Mouse (Mus musculus) kidney, embryonic 16.5 days (tissue): ENCODE data around the gene A930033H14Rik. TPM values are rescaled to one million over a fixed set of nuclear protein-coding genes. Genes with fewer than 3 reads are reported as not detected.

Experiments used
- ATAC-seq: fragments of 200-750 bp; cut with Nextera tagmentation; 2 replicates; pipeline ENCODE4 v1.8.0; 2017; ENCODE audit warnings: moderate TSS enrichment; ENCODE audit not compliant: low FRiP score, low TSS enrichment
- H3K27ac ChIP-seq: fragments of 300-500 bp; sonication (generic); 2 replicates; pipeline ENCODE4 v1.5.1; 2014; ENCODE audit warnings: low read length
- H3K27me3 ChIP-seq: fragments of 300-500 bp; sonication (generic); 2 replicates; pipeline ENCODE4 v1.6.1; 2014; ENCODE audit warnings: low read length, control low read depth, mixed read lengths; ENCODE audit not compliant: insufficient read depth
- H3K36me3 ChIP-seq: fragments of 300-500 bp; sonication (generic); 2 replicates; pipeline ENCODE4 v1.6.1; 2014; ENCODE audit warnings: low read length, control low read depth, mixed read lengths; ENCODE audit not compliant: insufficient read depth
- H3K4me1 ChIP-seq: fragments of 300-500 bp; sonication (generic); 2 replicates; pipeline ENCODE4 v1.6.1; 2014; ENCODE audit warnings: low read length, control low read depth, mixed read lengths; ENCODE audit not compliant: insufficient read depth
- H3K4me2 ChIP-seq: fragments of 300-500 bp; sonication (generic); replicated peaks from 2 replicates; pipeline ENCODE4 v1.6.1; 2014; ENCODE audit warnings: low read depth, low read length
- H3K4me3 ChIP-seq: fragments of 300-500 bp; sonication (generic); 2 replicates; pipeline ENCODE4 v1.5.1; 2014; ENCODE audit warnings: mild to moderate bottlenecking, low read length
- H3K9ac ChIP-seq: fragments of 300-500 bp; sonication (generic); replicated peaks from 2 replicates; pipeline ENCODE4 v1.6.1; 2014; ENCODE audit warnings: low read length
- H3K9me3 ChIP-seq: fragments of 300-500 bp; sonication (generic); 2 replicates; pipeline ENCODE4 v1.6.1; 2016; ENCODE audit warnings: low read length, control low read depth
- whole genome bisulfite sequencing: fragments of 180-500 bp; shearing (Covaris S2); extraction: QIAGEN DNeasy Blood & Tissue Kit; methylation state at CpG from one replicate; pipeline ENCODE4 v1.1.7; 2014; 5-methylcytosine and 5-hydroxymethylcytosine counted together
- polyA plus RNA-seq: library from polyadenylated mRNA; unstranded; fragments of >200 nt; fragmentation: Nextera tagmentation; extraction: Ambion mirVana; gene quantifications from 2 replicates; pipeline ENCODE4 v1.2.1, GENCODE M21; 2015

A930033H14Rik gene
- polyA plus RNA-seq, 1 experiment from 2014 or later: 2.3 TPM

GRCm38 (mm10) chr10:69165125-69165524, 47.8 kb downstream of the A930033H14Rik start:
- Histone ChIP-seq H3K27ac (peak overlapping the region; percentile 90), H3K4me1 (peaks cover 11% of the 10 kb centered on the region), H3K36me3 (no peaks in the 10 kb centered on the region), H3K4me2 (peak overlapping the region; percentile 5; the same call in 1 of the 2 replicates), H3K27me3 (no peaks in the 10 kb centered on the region), H3K4me3 (no peak overlapping the region), H3K9me3 (peaks cover 5% of the 10 kb centered on the region; the same call in 1 of the 2 replicates), H3K9ac (no peak overlapping the region)
- 61% methylated on average over 7 of the region's 7 CpGs for WGBS
- ATAC-seq: no peak

- 80% methylated on average over 5 of the region's 5 CpGs for WGBS
Measured at GRCm38 (mm10) chr10:69163216-69163615, 49.7 kb downstream of the A930033H14Rik start.

GRCm38 (mm10) chr10:69162577-69162976, 50.3 kb downstream of the A930033H14Rik start:
- no peak overlapping the region for H3K9ac ChIP-seq
- H3K27ac ChIP-seq: no peak overlapping the region
- H3K36me3 ChIP-seq: no peaks in the 10 kb centered on the region
- H3K27me3 ChIP-seq: no peaks in the 10 kb centered on the region
- no peak overlapping the region for H3K4me2 ChIP-seq
- H3K4me1 ChIP-seq: peaks cover 11% of the 10 kb centered on the region
- peaks cover 5% of the 10 kb centered on the region; the same call in 1 of the 2 replicates for H3K9me3 ChIP-seq
- 79% methylated on average over 5 of the region's 5 CpGs for WGBS
- H3K4me3 ChIP-seq: no peak overlapping the region
- ATAC-seq: no peak

More at GRCm38 (mm10) chr10:69163216-69163615, 49.7 kb downstream of the A930033H14Rik start:
- Histone ChIP-seq H3K4me1 (peaks cover 11% of the 10 kb centered on the region), H3K4me3 (no peak overlapping the region), H3K9me3 (peaks cover 5% of the 10 kb centered on the region; the same call in 1 of the 2 replicates), H3K9ac (no peak overlapping the region), H3K27me3 (no peaks in the 10 kb centered on the region), H3K36me3 (no peaks in the 10 kb centered on the region), H3K27ac (no peak overlapping the region; the same call in 1 of the 2 replicates), H3K4me2 (no peak overlapping the region)
- no peak for ATAC-seq

- no peaks in the 10 kb centered on the region for H3K27me3 ChIP-seq
- H3K27ac ChIP-seq: peak overlapping the region; percentile 27; the same call in 1 of the 2 replicates
- H3K9ac ChIP-seq: no peak overlapping the region
- ATAC-seq: no peak
- 75% methylated on average over 3 of the region's 3 CpGs for WGBS
- H3K4me1 ChIP-seq: peaks cover 6% of the 10 kb centered on the region
- peaks cover 5% of the 10 kb centered on the region; the same call in 1 of the 2 replicates for H3K9me3 ChIP-seq
- no peaks in the 10 kb centered on the region for H3K36me3 ChIP-seq
- no peak overlapping the region for H3K4me2 ChIP-seq
- H3K4me3 ChIP-seq: no peak overlapping the region
Measured at GRCm38 (mm10) chr10:69161503-69161902, 51.4 kb downstream of the A930033H14Rik start.

- Histone ChIP-seq H3K4me1 (0 out of 2 replicates have a peak, but pooled peaks cover 4% of the 10 kb centered on the region), H3K27me3 (no peaks in the 10 kb centered on the region), H3K9ac (no peak overlapping the region), H3K36me3 (no peaks in the 10 kb centered on the region), H3K9me3 (peaks cover 5% of the 10 kb centered on the region; the same call in 1 of the 2 replicates), H3K27ac (peak overlapping the region; percentile 27; the same call in 1 of the 2 replicates), H3K4me3 (no peak overlapping the region), H3K4me2 (no peak overlapping the region)
- peak; percentile 80 for ATAC-seq
- WGBS: 64% methylated on average over 2 of the region's 2 CpGs
Measured at GRCm38 (mm10) chr10:69160877-69161276, 52.0 kb downstream of the A930033H14Rik start.

Other genes with a start within 250 kb of the A930033H14Rik start
- gene Rhobtb1, start 61.7 kb downstream of the A930033H14Rik start, polyA plus RNA-seq: 22.2 and 24.4 TPM in 2 replicates
- 466 and 531 TPM in 2 replicates for gene Cdk1, start 139.8 kb upstream of the A930033H14Rik start, polyA plus RNA-seq
- 47.6 and 53.8 TPM in 2 replicates for gene Ank3, start 185.7 kb upstream of the A930033H14Rik start, polyA plus RNA-seq